Mouse (Mus musculus) neural tube, embryonic 15.5 days (tissue): ENCODE measurements around the gene Ncor2. TPM values are rescaled to one million over a fixed set of nuclear protein-coding genes. Genes with fewer than 3 reads are reported as not detected.

Experiments
- ATAC-seq: fragments of 200-750 bp; cut with Nextera tagmentation; 2 replicates; pipeline ENCODE4 v1.8.0; 2017; ENCODE audit warnings: mild to moderate bottlenecking, moderate TSS enrichment, moderate library complexity; ENCODE audit not compliant: low FRiP score
- H3K27ac ChIP-seq: fragments of 300-500 bp; sonication (generic); replicated peaks from 2 replicates; pipeline ENCODE4 v1.5.1; 2015; ENCODE audit warnings: mild to moderate bottlenecking, inconsistent platforms
- H3K27me3 ChIP-seq: fragments of 300-500 bp; sonication (generic); replicated peaks from 2 replicates; pipeline ENCODE4 v1.6.1; 2015; ENCODE audit warnings: inconsistent platforms
- H3K36me3 ChIP-seq: fragments of 300-500 bp; sonication (generic); 2 replicates; pipeline ENCODE4 v1.6.1; 2015; ENCODE audit warnings: inconsistent platforms
- H3K4me1 ChIP-seq: fragments of 300-500 bp; sonication (generic); 2 replicates; pipeline ENCODE4 v1.6.1; 2015; ENCODE audit warnings: inconsistent platforms
- H3K4me2 ChIP-seq: fragments of 300-500 bp; sonication (generic); 2 replicates; pipeline ENCODE4 v1.6.1; 2015; ENCODE audit warnings: inconsistent platforms, mild to moderate bottlenecking, moderate library complexity
- H3K4me3 ChIP-seq: fragments of 300-500 bp; sonication (generic); replicated peaks from 2 replicates; pipeline ENCODE4 v1.5.1; 2015; ENCODE audit warnings: mild to moderate bottlenecking, inconsistent platforms
- H3K9ac ChIP-seq: fragments of 300-500 bp; sonication (generic); replicated peaks from 2 replicates; pipeline ENCODE4 v1.6.1; 2015; ENCODE audit warnings: mild to moderate bottlenecking, inconsistent platforms
- H3K9me3 ChIP-seq: fragments of 300-500 bp; sonication (generic); replicated peaks from 2 replicates; pipeline ENCODE4 v1.6.1; 2016; ENCODE audit warnings: inconsistent platforms
- WGBS: fragments of 180-500 bp; shearing (Covaris S2); methylation state at CpG from one replicate; pipeline ENCODE4 v1.1.7; 2015; ENCODE audit warnings: mixed read lengths; 5-methylcytosine and 5-hydroxymethylcytosine counted together
- polyA plus RNA-seq: library from polyadenylated mRNA; unstranded; fragments of >200 nt; fragmentation: Nextera tagmentation; extraction: Ambion mirVana; gene quantifications from 2 replicates; pipeline ENCODE4 v1.2.1, GENCODE M21; 2015

Gene Ncor2
- polyA plus RNA-seq, 1 experiment from 2014 or later = 24.2 TPM

GRCm38 (mm10) chr5:125052237-125052602 lies 126.8 kb downstream of the Ncor2 start:
- ATAC-seq = no peak

GRCm38 (mm10) chr5:125049481-125049880 lies 129.5 kb downstream of the Ncor2 start:
- ATAC-seq = no peak
- H3K27ac ChIP-seq = no peak overlapping the region
- H3K36me3 ChIP-seq = peaks cover 55% of the 10 kb centered on the region
- H3K4me3 ChIP-seq = no peak overlapping the region
- no peak overlapping the region for H3K9ac ChIP-seq
- peaks cover 31% of the 10 kb centered on the region for H3K4me1 ChIP-seq
- H3K9me3 ChIP-seq = no peaks in the 10 kb centered on the region
- 94% methylated on average over 4 of the region's 4 CpGs for WGBS
- H3K27me3 ChIP-seq = no peaks in the 10 kb centered on the region
- H3K4me2 ChIP-seq = no peak overlapping the region

More at GRCm38 (mm10) chr5:125052237-125052602, 126.8 kb downstream of the Ncor2 start:
- Histone ChIP-seq H3K27ac (no peak overlapping the region), H3K4me3 (no peak overlapping the region), H3K9ac (no peak overlapping the region), H3K27me3 (no peaks in the 10 kb centered on the region), H3K4me1 (peaks cover 35% of the 10 kb centered on the region), H3K36me3 (peaks cover 35% of the 10 kb centered on the region), H3K4me2 (no peak overlapping the region), H3K9me3 (no peaks in the 10 kb centered on the region)
- WGBS = 78% methylated on average over 10 of the region's 10 CpGs

GRCm38 (mm10) chr5:125046436-125046835 lies 132.6 kb downstream of the Ncor2 start:
- Histone ChIP-seq H3K4me1 (peaks cover 19% of the 10 kb centered on the region), H3K9me3 (no peaks in the 10 kb centered on the region), H3K4me2 (no peak overlapping the region), H3K27me3 (no peaks in the 10 kb centered on the region), H3K9ac (no peak overlapping the region), H3K27ac (no peak overlapping the region), H3K36me3 (peaks cover 65% of the 10 kb centered on the region), H3K4me3 (no peak overlapping the region)
- WGBS = 69% methylated on average over 5 of the region's 5 CpGs
- ATAC-seq = no peak

- no peaks in the 10 kb centered on the region for H3K27me3 ChIP-seq
- WGBS = 16% methylated on average over 5 of the region's 5 CpGs
- H3K9ac ChIP-seq = no peak overlapping the region
- no peaks in the 10 kb centered on the region for H3K9me3 ChIP-seq
- peaks cover 60% of the 10 kb centered on the region for H3K36me3 ChIP-seq
- no peak overlapping the region for H3K4me3 ChIP-seq
- no peak for ATAC-seq
- H3K4me1 ChIP-seq = peaks cover 27% of the 10 kb centered on the region
- no peak overlapping the region for H3K27ac ChIP-seq
- H3K4me2 ChIP-seq = no peak overlapping the region
Measured at GRCm38 (mm10) chr5:125045202-125045601, 133.8 kb downstream of the Ncor2 start.

- Histone ChIP-seq H3K27ac (no peak overlapping the region), H3K36me3 (peaks cover 51% of the 10 kb centered on the region), H3K9ac (no peak overlapping the region), H3K4me1 (peaks cover 29% of the 10 kb centered on the region), H3K4me3 (no peak overlapping the region), H3K4me2 (no peak overlapping the region), H3K27me3 (no peaks in the 10 kb centered on the region), H3K9me3 (no peaks in the 10 kb centered on the region)
- WGBS = 71% methylated on average over 6 of the region's 6 CpGs
- no peak for ATAC-seq
Measured at GRCm38 (mm10) chr5:125043448-125043847, 135.6 kb downstream of the Ncor2 start.

GRCm38 (mm10) chr5:125041578-125041977 lies 137.4 kb downstream of the Ncor2 start:
- H3K4me2 ChIP-seq = no peak overlapping the region
- no peak for ATAC-seq
- H3K27me3 ChIP-seq = no peaks in the 10 kb centered on the region
- H3K4me3 ChIP-seq = no peak overlapping the region
- no peak overlapping the region for H3K9ac ChIP-seq
- H3K4me1 ChIP-seq = peaks cover 29% of the 10 kb centered on the region
- H3K27ac ChIP-seq = no peak overlapping the region
- 89% methylated on average over 9 of the region's 9 CpGs for WGBS
- peaks cover 51% of the 10 kb centered on the region for H3K36me3 ChIP-seq
- H3K9me3 ChIP-seq = no peaks in the 10 kb centered on the region

- WGBS = 42% methylated on average over 5 of the region's 5 CpGs
- no peak overlapping the region for H3K9ac ChIP-seq
- peaks cover 56% of the 10 kb centered on the region for H3K36me3 ChIP-seq
- H3K4me2 ChIP-seq = no peak overlapping the region
- H3K9me3 ChIP-seq = no peaks in the 10 kb centered on the region
- ATAC-seq = no peak
- 0 out of 2 replicates have a peak overlapping the region, but pooled peaks have one; percentile 11 for H3K27ac ChIP-seq
- H3K4me3 ChIP-seq = no peak overlapping the region
- H3K27me3 ChIP-seq = no peaks in the 10 kb centered on the region
- H3K4me1 ChIP-seq = peaks cover 19% of the 10 kb centered on the region; the same call in 1 of the 2 replicates
Measured at GRCm38 (mm10) chr5:125040128-125040584, 138.9 kb downstream of the Ncor2 start.

GRCm38 (mm10) chr5:125039377-125040027 lies 139.5 kb downstream of the Ncor2 start:
- Histone ChIP-seq H3K9ac (no peak overlapping the region), H3K27ac (no peak overlapping the region), H3K36me3 (peaks cover 59% of the 10 kb centered on the region), H3K9me3 (no peaks in the 10 kb centered on the region), H3K4me3 (no peak overlapping the region), H3K27me3 (no peaks in the 10 kb centered on the region), H3K4me2 (no peak overlapping the region), H3K4me1 (peaks cover 15% of the 10 kb centered on the region; the same call in 1 of the 2 replicates)
- no peak for ATAC-seq
- 93% methylated on average over 8 of the region's 8 CpGs for WGBS

GRCm38 (mm10) chr5:125036483-125036882 lies 142.5 kb downstream of the Ncor2 start:
- no peak overlapping the region for H3K9ac ChIP-seq
- no peak overlapping the region for H3K27ac ChIP-seq
- 88% methylated on average over 8 of the region's 8 CpGs for WGBS
- H3K4me3 ChIP-seq = no peak overlapping the region
- no peaks in the 10 kb centered on the region for H3K27me3 ChIP-seq
- ATAC-seq = no peak
- H3K9me3 ChIP-seq = no peaks in the 10 kb centered on the region
- H3K36me3 ChIP-seq = peaks cover 79% of the 10 kb centered on the region
- peaks cover 10% of the 10 kb centered on the region; the same call in 1 of the 2 replicates for H3K4me1 ChIP-seq
- no peak overlapping the region for H3K4me2 ChIP-seq

- ATAC-seq = no peak
- Histone ChIP-seq H3K9ac (no peak overlapping the region), H3K4me2 (no peak overlapping the region), H3K27ac (no peak overlapping the region), H3K4me3 (no peak overlapping the region), H3K4me1 (no peaks in the 10 kb centered on the region), H3K9me3 (no peaks in the 10 kb centered on the region), H3K36me3 (peaks cover 99% of the 10 kb centered on the region), H3K27me3 (no peaks in the 10 kb centered on the region)
- 96% methylated on average over 20 of the region's 20 CpGs for WGBS
Measured at GRCm38 (mm10) chr5:125028911-125029310, 150.1 kb downstream of the Ncor2 start.

GRCm38 (mm10) chr5:125028371-125028770 lies 150.6 kb downstream of the Ncor2 start:
- H3K27me3 ChIP-seq = no peaks in the 10 kb centered on the region
- WGBS = 95% methylated on average over 15 of the region's 15 CpGs
- no peaks in the 10 kb centered on the region for H3K4me1 ChIP-seq
- no peaks in the 10 kb centered on the region for H3K9me3 ChIP-seq
- no peak overlapping the region for H3K4me2 ChIP-seq
- H3K36me3 ChIP-seq = peaks cover 99% of the 10 kb centered on the region
- no peak overlapping the region for H3K9ac ChIP-seq
- no peak for ATAC-seq
- no peak overlapping the region for H3K27ac ChIP-seq
- no peak overlapping the region for H3K4me3 ChIP-seq

- Histone ChIP-seq H3K4me1 (peaks cover 5% of the 10 kb centered on the region; the same call in 1 of the 2 replicates), H3K9me3 (no peaks in the 10 kb centered on the region), H3K36me3 (peaks cover 79% of the 10 kb centered on the region), H3K9ac (no peak overlapping the region), H3K4me3 (no peak overlapping the region), H3K4me2 (no peak overlapping the region), H3K27me3 (no peaks in the 10 kb centered on the region), H3K27ac (no peak overlapping the region)
- ATAC-seq = no peak
- WGBS = 79% methylated on average over 14 of the region's 14 CpGs
Measured at GRCm38 (mm10) chr5:125024002-125024401, 155.0 kb downstream of the Ncor2 start.
